Mouse (Mus musculus): ENCODE data around the gene Hist1h1e.
A peak's percentile ranks its signal among the peaks of the same experiment; 100 is the strongest.
"Not testable (repeated sequence)": the region's sequence is repeated elsewhere in the genome, so short reads cannot be mapped to it uniquely, and the experiment has no call there.

The Hist1h1e gene

DNA sequence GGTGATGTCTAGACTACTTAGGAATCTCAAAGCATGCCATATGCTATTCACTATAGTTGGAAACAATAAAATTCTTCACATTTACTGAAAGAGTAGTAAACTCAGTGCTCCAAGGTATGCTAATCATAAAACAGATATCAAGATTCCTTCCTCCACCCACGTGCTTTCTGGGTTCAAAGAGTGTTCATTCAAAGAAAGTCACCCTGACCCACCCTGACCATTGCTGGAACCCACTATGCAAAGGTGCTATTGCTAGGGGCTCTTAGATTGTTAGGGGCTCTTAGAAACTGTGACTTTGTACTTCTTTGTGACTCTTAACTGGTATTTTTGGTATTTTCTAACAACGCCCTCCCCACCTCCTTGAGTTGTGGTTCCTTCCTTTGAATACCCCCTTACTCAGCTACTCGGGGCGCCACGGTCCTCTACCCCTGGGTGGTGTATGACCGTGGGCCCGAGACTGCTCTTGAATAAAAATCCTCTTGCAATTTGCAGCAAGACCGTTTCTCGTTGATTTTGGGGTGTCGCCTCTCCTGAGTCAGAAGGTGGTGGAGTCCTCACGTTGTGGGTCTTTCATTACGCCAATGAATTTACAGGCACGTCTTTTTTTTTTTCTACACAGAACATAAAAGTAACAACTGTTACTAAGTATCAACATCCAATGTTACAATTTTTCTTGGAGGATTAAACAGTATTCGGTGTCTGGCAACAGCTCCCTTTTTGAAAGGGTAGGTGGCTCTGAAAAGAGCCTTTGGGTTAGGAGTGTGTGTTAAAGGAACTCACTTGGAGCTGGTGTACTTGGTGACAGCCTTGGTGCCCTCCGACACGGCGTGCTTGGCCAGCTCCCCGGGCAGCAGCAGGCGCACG is 49.1 kb downstream of the Hist1h1e start:
- DNase-seq (ENCODE audit: low spot score in 2 of 2) = not testable (repeated sequence)

GRCm38 (mm10) chr13:23572218-23573033 is 49.9 kb downstream of the Hist1h1e start:
- no peak for DNase-seq (ENCODE audit: low spot score in 2 of 2)

GRCm38 (mm10) chr13:23571504-23572217 is 50.7 kb downstream of the Hist1h1e start:
- peak in 1 of 2 experiments; percentile 30 for DNase-seq (ENCODE audit: low spot score in 2 of 2)

GRCm38 (mm10) chr13:23571022-23571503 is 51.3 kb downstream of the Hist1h1e start, which contains the start of the genes Hist1h2ae and Hist1h2bg:
Hist1h2ae (minus strand) TSS chr13:23571220.
Hist1h2bg (plus strand) TSS chr13:23571396.
- DNase-seq (ENCODE audit: low spot score in 2 of 2) = peak; percentile 79 to 86
